Mouse (Mus musculus): ENCODE results near the gene Nsl1. TPM values are rescaled to one million over a fixed set of nuclear protein-coding genes. Genes with fewer than 3 reads are reported as not detected.

Gene Nsl1
- total RNA-seq, 2 experiments from 2014 or later = 0.38 to 0.47 TPM

GRCm38 (mm10) chr1:191035649-191036048 lies 27.2 kb upstream of the Nsl1 start:
- TF ChIP-seq CTCF (IDR thresholded peaks at IDR 0.05) = no peak
- H3K27ac ChIP-seq = no peak overlapping the region
- no peak overlapping the region for H3K4me3 ChIP-seq
- DNase-seq (ENCODE audit: extremely low spot score in 1 of 2, low spot score in 2 of 2) = peak in 1 of 2 experiments; percentile 20
- intact Hi-C loops (cut with DNase I) = no loop called here

GRCm38 (mm10) chr1:191036554-191037334 lies 26.1 kb upstream of the Nsl1 start, which contains the start of gene Spata45:
Gene Spata45, plus strand, starts transcription at chr1:191036639.
- intact Hi-C loops (cut with DNase I) = no loop called here
- no peak for DNase-seq (ENCODE audit: extremely low spot score in 1 of 2, low spot score in 2 of 2)
- H3K27ac ChIP-seq = no peak within 1 kb of the TSS
- TF ChIP-seq CTCF (IDR thresholded peaks at IDR 0.05) = no peak
- H3K4me3 ChIP-seq = no peak within 1 kb of the TSS

GRCm38 (mm10) chr1:191037999-191038398 lies 24.8 kb upstream of the Nsl1 start:
- H3K4me3 ChIP-seq = no peak overlapping the region
- intact Hi-C loops (cut with DNase I) = no loop called here
- DNase-seq (ENCODE audit: extremely low spot score in 1 of 2, low spot score in 2 of 2) = no peak
- H3K27ac ChIP-seq = no peak overlapping the region
- TF ChIP-seq CTCF (IDR thresholded peaks at IDR 0.05) = no peak

- intact Hi-C loops (cut with DNase I) = no loop called here
- no peak for DNase-seq (ENCODE audit: extremely low spot score in 1 of 2, low spot score in 2 of 2)
- no peak overlapping the region for H3K4me3 ChIP-seq
- no peak overlapping the region for H3K27ac ChIP-seq
- TF ChIP-seq CTCF (IDR thresholded peaks at IDR 0.05) = no peak
These were observed 21.5 kb upstream of the Nsl1 start for GRCm38 (mm10) chr1:191041352-191041751.

- TF ChIP-seq CTCF (IDR thresholded peaks at IDR 0.05) = no peak
- intact Hi-C loops (cut with DNase I) = no loop called here
- Histone ChIP-seq H3K4me3 (no peak overlapping the region), H3K27ac (no peak overlapping the region)
- no peak for DNase-seq (ENCODE audit: extremely low spot score in 1 of 2, low spot score in 2 of 2)
These were observed 20.7 kb upstream of the Nsl1 start for GRCm38 (mm10) chr1:191042106-191042505.

GRCm38 (mm10) chr1:191042688-191043087 lies 20.1 kb upstream of the Nsl1 start:
- DNase-seq (ENCODE audit: extremely low spot score in 1 of 2, low spot score in 2 of 2) = no peak
- TF ChIP-seq CTCF (IDR thresholded peaks at IDR 0.05) = no peak
- Histone ChIP-seq H3K27ac (no peak overlapping the region), H3K4me3 (no peak overlapping the region)
- intact Hi-C loops (cut with DNase I) = no loop called here

GRCm38 (mm10) chr1:191045264-191045663 lies 17.5 kb upstream of the Nsl1 start:
- Histone ChIP-seq H3K4me3 (no peak overlapping the region), H3K27ac (no peak overlapping the region)
- no peak for DNase-seq (ENCODE audit: extremely low spot score in 1 of 2, low spot score in 2 of 2)

GRCm38 (mm10) chr1:191046231-191046824 lies 16.5 kb upstream of the Nsl1 start:
- no peak overlapping the region for H3K27ac ChIP-seq
- intact Hi-C loops (cut with DNase I) = no loop called here
- no peak for DNase-seq (ENCODE audit: extremely low spot score in 1 of 2, low spot score in 2 of 2)
- TF ChIP-seq CTCF (IDR thresholded peaks at IDR 0.05) = no peak
- no peak overlapping the region for H3K4me3 ChIP-seq

More at GRCm38 (mm10) chr1:191045264-191045663, 17.5 kb upstream of the Nsl1 start:
- no peak for TF ChIP-seq CTCF (IDR thresholded peaks at IDR 0.05)
- intact Hi-C loops (cut with DNase I) = no loop called here

GRCm38 (mm10) chr1:191053555-191053954 lies 9.3 kb upstream of the Nsl1 start:
- intact Hi-C loops (cut with DNase I) = no loop called here
- Histone ChIP-seq H3K27ac (no peak overlapping the region), H3K4me3 (no peak overlapping the region)
- TF ChIP-seq CTCF (IDR thresholded peaks at IDR 0.05) = no peak
- no peak for DNase-seq (ENCODE audit: extremely low spot score in 1 of 2, low spot score in 2 of 2)

GRCm38 (mm10) chr1:191054870-191055532 lies 7.8 kb upstream of the Nsl1 start:
- intact Hi-C loops (cut with DNase I) = no loop called here
- no peak; the same call in none of the 2 replicates for TF ChIP-seq CTCF (IDR thresholded peaks at IDR 0.05)
- no peak for DNase-seq (ENCODE audit: extremely low spot score in 1 of 2, low spot score in 2 of 2)

GRCm38 (mm10) chr1:191055533-191055873 lies 7.3 kb upstream of the Nsl1 start:
- TF ChIP-seq CTCF (IDR thresholded peaks at IDR 0.05) = no peak
- no peak overlapping the region for H3K4me3 ChIP-seq
- intact Hi-C loops (cut with DNase I) = no loop called here

More at GRCm38 (mm10) chr1:191054870-191055532, 7.8 kb upstream of the Nsl1 start:
- Histone ChIP-seq H3K4me3 (no peak overlapping the region), H3K27ac (no peak overlapping the region)

GRCm38 (mm10) chr1:191057461-191057860 lies 5.4 kb upstream of the Nsl1 start:
- DNase-seq (ENCODE audit: extremely low spot score in 1 of 2, low spot score in 2 of 2) = no peak
- Histone ChIP-seq H3K27ac (no peak overlapping the region), H3K4me3 (no peak overlapping the region)
- intact Hi-C loops (cut with DNase I) = no loop called here
- peak; percentile 8 for TF ChIP-seq CTCF (IDR thresholded peaks at IDR 0.05)

More at GRCm38 (mm10) chr1:191055533-191055873, 7.3 kb upstream of the Nsl1 start:
- no peak overlapping the region for H3K27ac ChIP-seq
- DNase-seq (ENCODE audit: extremely low spot score in 1 of 2, low spot score in 2 of 2) = no peak
